Mouse (Mus musculus) layer of hippocampus, adult 2 months (tissue): ENCODE results near the gene Olfr666. TPM values are rescaled to one million over a fixed set of nuclear protein-coding genes. Genes with fewer than 3 reads are reported as not detected.
"Not testable (repeated sequence)": the region's sequence is repeated elsewhere in the genome, so short reads cannot be mapped to it uniquely, and the experiment has no call there.

ENCODE experiments used
- DNase-seq, 2 experiments: peaks; one replicate each; pipeline ENCODE4 v3.0.0; 2022; ENCODE audit warnings: low spot score in 2 of 2
- H3K27ac ChIP-seq: fragments of 200-600 bp; 2 replicates; pipeline ENCODE4 v1.8.1; 2022
- H3K4me3 ChIP-seq: fragments of 200-600 bp; 2 replicates; pipeline ENCODE4 v1.8.1; 2022; ENCODE audit warnings: mild to moderate bottlenecking
- CTCF ChIP-seq: fragments of 200-600 bp; conservative IDR thresholded peaks from 2 replicates; pipeline ENCODE4 v1.8.1; 2022; ENCODE audit warnings: antibody characterized with exemption, mild to moderate bottlenecking, moderate library complexity
- long read RNA-seq, 2 experiments: library from polyadenylated mRNA; stranded (forward); transcript quantifications; one replicate each; pipeline ENCODE4 v2.0.0; 2021; ENCODE audit warnings: borderline mapping rate in 2 of 2
- total RNA-seq, 2 experiments: library from RNA; stranded (reverse); gene quantifications; 2 replicates each; pipeline ENCODE4 v1.2.3; 2021

Gene Olfr666
- not detected for total RNA-seq
- long read RNA-seq, experiment 1: 0 reads
- long read RNA-seq, experiment 2: 0 reads

- Histone ChIP-seq H3K4me3 (no peak within 1 kb of the TSS), H3K27ac (no peak within 1 kb of the TSS)
- no peak for TF ChIP-seq CTCF
- no peak for DNase-seq
These were observed at the start of gene Olfr666 for GRCm38 (mm10) chr7:104895852-104896251. TSS of gene Olfr666 (minus strand) at chr7:104895952.

- H3K4me3 ChIP-seq: no peak within 1 kb of the TSS
- no peak for TF ChIP-seq CTCF
These were observed 38.2 kb upstream of the Olfr666 start, which contains the start of gene Olfr669 for GRCm38 (mm10) chr7:104933940-104934339. TSS of gene Olfr669 (plus strand) at chr7:104934240.

GRCm38 (mm10) chr7:104927957-104928356 is 32.2 kb upstream of the Olfr666 start, which contains the start of gene Olfr668:
TSS of gene Olfr668 (minus strand) at chr7:104928057.
- DNase-seq: no peak
- H3K4me3 ChIP-seq: no peak within 1 kb of the TSS
- no peak within 1 kb of the TSS for H3K27ac ChIP-seq
- no peak for TF ChIP-seq CTCF

More at GRCm38 (mm10) chr7:104933940-104934339, 38.2 kb upstream of the Olfr666 start, which contains the start of gene Olfr669:
- no peak for DNase-seq
- no peak within 1 kb of the TSS for H3K27ac ChIP-seq

GRCm38 (mm10) chr7:104921382-104921781 is 25.6 kb upstream of the Olfr666 start, which contains the start of gene Olfr667:
TSS of gene Olfr667 (minus strand) at chr7:104921482.
- no peak for TF ChIP-seq CTCF
- H3K27ac ChIP-seq: no peak within 1 kb of the TSS
- no peak for DNase-seq
- H3K4me3 ChIP-seq: no peak within 1 kb of the TSS

- H3K27ac ChIP-seq: no peak within 1 kb of the TSS
These were observed 18.0 kb downstream of the Olfr666 start, which contains the start of gene Olfr665 for GRCm38 (mm10) chr7:104877731-104878130. TSS of gene Olfr665 (plus strand) at chr7:104878031.

GRCm38 (mm10) chr7:104861381-104861780 is 34.4 kb downstream of the Olfr666 start:
- DNase-seq: no peak
- Histone ChIP-seq H3K27ac (no peak overlapping the region), H3K4me3 (no peak overlapping the region)
- TF ChIP-seq CTCF: no peak

More at GRCm38 (mm10) chr7:104877731-104878130, 18.0 kb downstream of the Olfr666 start, which contains the start of gene Olfr665:
- DNase-seq: no peak
- no peak for TF ChIP-seq CTCF
- H3K4me3 ChIP-seq: no peak within 1 kb of the TSS

- DNase-seq: no peak
- H3K4me3 ChIP-seq: no peak overlapping the region
- no peak overlapping the region for H3K27ac ChIP-seq
- TF ChIP-seq CTCF: no peak
These were observed 38.1 kb downstream of the Olfr666 start for GRCm38 (mm10) chr7:104857683-104858082.

- DNase-seq, H3K4me3 ChIP-seq, H3K27ac ChIP-seq: not testable (repeated sequence)
These were observed 39.0 kb downstream of the Olfr666 start, which contains the start of gene Usp17la for GRCm38 (mm10) chr7:104856709-104857108. TSS of gene Usp17la (plus strand) at chr7:104857009.

- TF ChIP-seq CTCF: no peak
- no peak for DNase-seq
- no peak overlapping the region for H3K4me3 ChIP-seq
- no peak overlapping the region for H3K27ac ChIP-seq
These were observed 40.5 kb downstream of the Olfr666 start for GRCm38 (mm10) chr7:104855248-104855750.

- DNase-seq, H3K27ac ChIP-seq, H3K4me3 ChIP-seq: not testable (repeated sequence)
These were observed 44.2 kb downstream of the Olfr666 start for GRCm38 (mm10) chr7:104851546-104851945.

GRCm38 (mm10) chr7:104843731-104844287 is 51.9 kb downstream of the Olfr666 start:
- no peak for DNase-seq
- H3K27ac ChIP-seq: no peak overlapping the region

GRCm38 (mm10) chr7:104842503-104842902 is 53.2 kb downstream of the Olfr666 start, which contains the start of gene Usp17lb:
TSS of gene Usp17lb (minus strand) at chr7:104842603.
- Histone ChIP-seq H3K27ac (no peak within 1 kb of the TSS), H3K4me3 (no peak within 1 kb of the TSS)
- no peak for DNase-seq
- no peak for TF ChIP-seq CTCF

More at GRCm38 (mm10) chr7:104843731-104844287, 51.9 kb downstream of the Olfr666 start:
- TF ChIP-seq CTCF: no peak
- H3K4me3 ChIP-seq: no peak overlapping the region

Other genes with a start within 250 kb of the Olfr666 start
- not detected for gene Olfr658, start 248.6 kb downstream of the Olfr666 start, total RNA-seq
- gene Olfr659, start 229.2 kb downstream of the Olfr666 start, total RNA-seq: not detected
- not detected for gene Olfr661, start 209.5 kb downstream of the Olfr666 start, total RNA-seq
- not detected for gene Usp17le, start 118.5 kb downstream of the Olfr666 start, total RNA-seq
- not detected for gene Usp17lb, start 53.3 kb downstream of the Olfr666 start, total RNA-seq
- not detected for gene Usp17la, start 38.9 kb downstream of the Olfr666 start, total RNA-seq
- not detected for gene Olfr665, start 17.9 kb downstream of the Olfr666 start, total RNA-seq
- gene Olfr667, start 25.5 kb upstream of the Olfr666 start, total RNA-seq: not detected
- gene Olfr668, start 32.1 kb upstream of the Olfr666 start, total RNA-seq: not detected
- gene Olfr669, start 38.3 kb upstream of the Olfr666 start, total RNA-seq: not detected
- gene Olfr670, start 66.7 kb upstream of the Olfr666 start, total RNA-seq: not detected
- gene Olfr671, start 83.2 kb upstream of the Olfr666 start, total RNA-seq: not detected
- not detected for gene Olfr672, start 106.1 kb upstream of the Olfr666 start, total RNA-seq
- gene Olfr675, start 132.5 kb upstream of the Olfr666 start, total RNA-seq: not detected
- not detected for gene Olfr676, start 136.7 kb upstream of the Olfr666 start, total RNA-seq
- gene Olfr677, start 155.4 kb upstream of the Olfr666 start, total RNA-seq: not detected
- gene Olfr678, start 168.5 kb upstream of the Olfr666 start, total RNA-seq: not detected
- not detected for gene Olfr679, start 185.3 kb upstream of the Olfr666 start, total RNA-seq
- gene Olfr680-ps1, start 196.9 kb upstream of the Olfr666 start, total RNA-seq: not detected
- gene Olfr681, start 220.9 kb upstream of the Olfr666 start, total RNA-seq: not detected